Mouse (Mus musculus) kidney, embryonic 14.5 days (tissue): ENCODE measurements around the gene Trmt1l. TPM values are rescaled to one million over a fixed set of nuclear protein-coding genes. Genes with fewer than 3 reads are reported as not detected.
A peak's percentile ranks its signal among the peaks of the same experiment; 100 is the strongest.

Experiments
- ATAC-seq: fragments of 200-750 bp; cut with Nextera tagmentation; 2 replicates; pipeline ENCODE4 v1.8.0; 2017; ENCODE audit warnings: moderate number of reproducible peaks, mild to moderate bottlenecking, moderate TSS enrichment, moderate library complexity; ENCODE audit not compliant: low FRiP score, low TSS enrichment
- H3K27ac ChIP-seq: fragments of 300-500 bp; sonication (generic); 2 replicates; pipeline ENCODE4 v1.5.1; 2014; ENCODE audit warnings: low read depth, mild to moderate bottlenecking, low read length, moderate library complexity, mixed read lengths
- H3K27me3 ChIP-seq: fragments of 300-500 bp; sonication (generic); 2 replicates; pipeline ENCODE4 v1.6.1; 2014; ENCODE audit warnings: mild to moderate bottlenecking, low read length; ENCODE audit not compliant: control insufficient read depth, insufficient read depth
- H3K36me3 ChIP-seq: fragments of 300-500 bp; sonication (generic); 2 replicates; pipeline ENCODE4 v1.6.1; 2014; ENCODE audit warnings: low read length, mixed read lengths; ENCODE audit not compliant: control insufficient read depth, insufficient read depth
- H3K4me1 ChIP-seq: fragments of 300-500 bp; sonication (generic); 2 replicates; pipeline ENCODE4 v1.6.1; 2014; ENCODE audit warnings: low read length, mixed read lengths; ENCODE audit not compliant: control insufficient read depth, insufficient read depth
- H3K4me2 ChIP-seq: fragments of 300-500 bp; sonication (generic); replicated peaks from 2 replicates; pipeline ENCODE4 v1.6.1; 2014; ENCODE audit warnings: low read depth, mild to moderate bottlenecking, low read length
- H3K4me3 ChIP-seq: fragments of 300-500 bp; sonication (generic); 2 replicates; pipeline ENCODE4 v1.5.1; 2014; ENCODE audit warnings: mild to moderate bottlenecking, low read length
- H3K9ac ChIP-seq: fragments of 300-500 bp; sonication (generic); 2 replicates; pipeline ENCODE4 v1.6.1; 2014; ENCODE audit warnings: low read depth, mild to moderate bottlenecking, low read length, moderate library complexity
- H3K9me3 ChIP-seq: fragments of 300-500 bp; sonication (generic); 2 replicates; pipeline ENCODE4 v1.6.1; 2016; ENCODE audit warnings: low read length; ENCODE audit not compliant: control insufficient read depth
- WGBS: fragments of 180-500 bp; shearing (Covaris S2); extraction: QIAGEN DNeasy Blood & Tissue Kit; methylation state at CpG from one replicate; pipeline ENCODE4 v1.1.7; 2014; 5-methylcytosine and 5-hydroxymethylcytosine counted together
- polyA plus RNA-seq: library from polyadenylated mRNA; unstranded; fragments of >200 nt; fragmentation: Nextera tagmentation; extraction: Ambion mirVana; gene quantifications from 2 replicates; pipeline ENCODE4 v1.2.1, GENCODE M21; 2014

Trmt1l gene
- 41.7 and 48.0 TPM in 2 replicates for polyA plus RNA-seq

GRCm38 (mm10) chr1:151428263-151429221 is at the start of gene Trmt1l, which contains the start of gene Swt1:
Gene Trmt1l, plus strand, starts transcription at chr1:151428542.
Gene Swt1, minus strand, starts transcription at chr1:151428455.
- H3K4me1 ChIP-seq: peaks cover 4% of the 10 kb centered on the region; the same call in 1 of the 2 replicates
- H3K9ac ChIP-seq: peak within 1 kb of the TSS; percentile 95
- H3K36me3 ChIP-seq: peaks cover 2% of the 10 kb centered on the region; the same call in 1 of the 2 replicates
- under 1% methylated on average over 74 of the region's 74 CpGs for WGBS
- H3K27ac ChIP-seq: peak within 1 kb of the TSS; percentile 97
- no peaks in the 10 kb centered on the region for H3K27me3 ChIP-seq
- ATAC-seq: peak; percentile 100
- H3K4me2 ChIP-seq: peak within 1 kb of the TSS; percentile 64
- no peaks in the 10 kb centered on the region for H3K9me3 ChIP-seq
- H3K4me3 ChIP-seq: peak within 1 kb of the TSS; percentile 89

GRCm38 (mm10) chr1:151390029-151390428 is 38.3 kb upstream of the Trmt1l start:
- Histone ChIP-seq H3K9me3 (no peaks in the 10 kb centered on the region), H3K9ac (no peak overlapping the region), H3K4me2 (no peak overlapping the region), H3K27me3 (no peaks in the 10 kb centered on the region), H3K4me3 (no peak overlapping the region), H3K4me1 (no peaks in the 10 kb centered on the region), H3K36me3 (peaks cover 20% of the 10 kb centered on the region; the same call in 1 of the 2 replicates), H3K27ac (no peak overlapping the region)
- 97% methylated on average over 1 of the region's 1 CpGs for WGBS
- ATAC-seq: no peak

GRCm38 (mm10) chr1:151409827-151410226 is 18.5 kb upstream of the Trmt1l start:
- H3K4me2 ChIP-seq: no peak overlapping the region
- no peaks in the 10 kb centered on the region for H3K9me3 ChIP-seq
- H3K36me3 ChIP-seq: peaks cover 24% of the 10 kb centered on the region; the same call in 1 of the 2 replicates
- H3K27ac ChIP-seq: no peak overlapping the region
- H3K4me1 ChIP-seq: no peaks in the 10 kb centered on the region
- no peak overlapping the region for H3K9ac ChIP-seq
- ATAC-seq: no peak
- no peak overlapping the region for H3K4me3 ChIP-seq
- H3K27me3 ChIP-seq: no peaks in the 10 kb centered on the region
- 94% methylated on average over 3 of the region's 3 CpGs for WGBS

- Histone ChIP-seq H3K4me3 (no peak overlapping the region), H3K9ac (no peak overlapping the region), H3K27ac (no peak overlapping the region), H3K4me2 (no peak overlapping the region), H3K36me3 (peaks cover 29% of the 10 kb centered on the region), H3K27me3 (no peaks in the 10 kb centered on the region), H3K4me1 (no peaks in the 10 kb centered on the region), H3K9me3 (no peaks in the 10 kb centered on the region)
- no peak for ATAC-seq
- 81% methylated on average over 3 of the region's 3 CpGs for WGBS
These were observed 6.2 kb upstream of the Trmt1l start for GRCm38 (mm10) chr1:151422178-151422577.

GRCm38 (mm10) chr1:151426947-151427600 is 1.3 kb upstream of the Trmt1l start:
- peaks cover 4% of the 10 kb centered on the region; the same call in 1 of the 2 replicates for H3K4me1 ChIP-seq
- WGBS: 21% methylated on average over 7 of the region's 7 CpGs
- ATAC-seq: no peak
- H3K27ac ChIP-seq: no peak overlapping the region
- no peaks in the 10 kb centered on the region for H3K27me3 ChIP-seq
- peak overlapping the region; percentile 49 for H3K4me2 ChIP-seq
- peak overlapping the region; percentile 79 for H3K9ac ChIP-seq
- H3K9me3 ChIP-seq: no peaks in the 10 kb centered on the region
- H3K4me3 ChIP-seq: peak overlapping the region; percentile 89
- peaks cover 8% of the 10 kb centered on the region for H3K36me3 ChIP-seq

GRCm38 (mm10) chr1:151427888-151428262 is 467 bp upstream of the Trmt1l start:
- Histone ChIP-seq H3K4me3 (peak overlapping the region; percentile 89), H3K27ac (peak overlapping the region; percentile 65; the same call in 1 of the 2 replicates), H3K9ac (peak overlapping the region; percentile 79), H3K9me3 (no peaks in the 10 kb centered on the region), H3K4me1 (peaks cover 4% of the 10 kb centered on the region; the same call in 1 of the 2 replicates), H3K36me3 (peaks cover 2% of the 10 kb centered on the region; the same call in 1 of the 2 replicates), H3K27me3 (no peaks in the 10 kb centered on the region), H3K4me2 (peak overlapping the region; percentile 49)
- peak; percentile 76 for ATAC-seq
- under 1% methylated on average over 26 of the region's 26 CpGs for WGBS

- peaks cover 4% of the 10 kb centered on the region; the same call in 1 of the 2 replicates for H3K4me1 ChIP-seq
- H3K9me3 ChIP-seq: no peaks in the 10 kb centered on the region
- H3K4me2 ChIP-seq: peak overlapping the region; percentile 64
- H3K4me3 ChIP-seq: peak overlapping the region; percentile 89
- no peak for ATAC-seq
- no peaks in the 10 kb centered on the region for H3K27me3 ChIP-seq
- H3K9ac ChIP-seq: peak overlapping the region; percentile 95
- WGBS: 37% methylated on average over 9 of the region's 9 CpGs
- H3K36me3 ChIP-seq: peaks cover 8% of the 10 kb centered on the region
- H3K27ac ChIP-seq: peak overlapping the region; percentile 97; the same call in 1 of the 2 replicates
These were observed 974 bp downstream of the Trmt1l start for GRCm38 (mm10) chr1:151429316-151429715.

GRCm38 (mm10) chr1:151435431-151435830 is 7.1 kb downstream of the Trmt1l start:
- ATAC-seq: no peak
- Histone ChIP-seq H3K9ac (no peak overlapping the region), H3K4me2 (no peak overlapping the region), H3K4me1 (no peaks in the 10 kb centered on the region), H3K4me3 (no peak overlapping the region), H3K27ac (no peak overlapping the region), H3K9me3 (no peaks in the 10 kb centered on the region), H3K36me3 (peaks cover 55% of the 10 kb centered on the region), H3K27me3 (no peaks in the 10 kb centered on the region)
- 90% methylated on average over 6 of the region's 6 CpGs for WGBS
